Mouse (Mus musculus) limb, embryonic 15.5 days (tissue): ENCODE measurements at regions not wholly inside any gene's neighbourhood (a gene's known extent, or its start where the extent isn't known, plus 50 kb on each side); places are given as distances from the start of the nearest gene placed in this dataset.
A peak's percentile ranks its signal among the peaks of the same experiment; 100 is the strongest.

Source experiments
- ATAC-seq: fragments of 200-750 bp; cut with Nextera tagmentation; 2 replicates; pipeline ENCODE4 v1.8.0; 2017; ENCODE audit warnings: low read depth, moderate TSS enrichment; ENCODE audit not compliant: insufficient number of reproducible peaks, low FRiP score, low TSS enrichment
- H3K27ac ChIP-seq: fragments of 300-500 bp; sonication (generic); 2 replicates; pipeline ENCODE4 v1.5.1; 2015; ENCODE audit warnings: moderate library complexity, mild to moderate bottlenecking, inconsistent platforms
- H3K27me3 ChIP-seq: fragments of 300-500 bp; sonication (generic); 2 replicates; pipeline ENCODE4 v1.6.1; 2015; ENCODE audit warnings: inconsistent platforms
- H3K36me3 ChIP-seq: fragments of 300-500 bp; sonication (generic); 2 replicates; pipeline ENCODE4 v1.6.1; 2015; ENCODE audit warnings: inconsistent platforms
- H3K4me1 ChIP-seq: fragments of 300-500 bp; sonication (generic); 2 replicates; pipeline ENCODE4 v1.6.1; 2015; ENCODE audit warnings: inconsistent platforms
- H3K4me2 ChIP-seq: fragments of 300-500 bp; sonication (generic); 2 replicates; pipeline ENCODE4 v1.6.1; 2015; ENCODE audit warnings: mild to moderate bottlenecking, inconsistent platforms
- H3K4me3 ChIP-seq: fragments of 300-500 bp; sonication (generic); 2 replicates; pipeline ENCODE4 v1.5.1; 2015; ENCODE audit warnings: mild to moderate bottlenecking, inconsistent platforms
- H3K9ac ChIP-seq: fragments of 300-500 bp; sonication (generic); 2 replicates; pipeline ENCODE4 v1.6.1; 2015; ENCODE audit warnings: inconsistent platforms
- H3K9me3 ChIP-seq: fragments of 300-500 bp; sonication (generic); 2 replicates; pipeline ENCODE4 v1.6.1; 2016; ENCODE audit warnings: inconsistent platforms
- WGBS: fragments of 180-500 bp; shearing (Covaris S2); methylation state at CpG from one replicate; pipeline ENCODE4 v1.1.7; 2015; 5-methylcytosine and 5-hydroxymethylcytosine counted together

- WGBS, result 38% methylated on average over 11 of the region's 11 CpGs
- Histone ChIP-seq H3K36me3 (no peaks in the 10 kb centered on the region), H3K27ac (peak overlapping the region; percentile 75), H3K9me3 (no peaks in the 10 kb centered on the region), H3K27me3 (no peaks in the 10 kb centered on the region), H3K4me3 (no peak overlapping the region), H3K4me2 (peak overlapping the region; percentile 7; the same call in 1 of the 2 replicates), H3K9ac (no peak overlapping the region), H3K4me1 (peaks cover 41% of the 10 kb centered on the region)
- no peak for ATAC-seq
These were observed 141.2 kb upstream of the Noct start for GRCm38 (mm10) chr3:51082831-51083575.

GRCm38 (mm10) chr3:51083583-51083982, 140.7 kb upstream of the Noct start:
- no peak for ATAC-seq
- WGBS, result 46% methylated on average over 7 of the region's 7 CpGs
- no peaks in the 10 kb centered on the region for H3K9me3 ChIP-seq
- H3K27me3 ChIP-seq, result no peaks in the 10 kb centered on the region
- no peak overlapping the region for H3K4me2 ChIP-seq
- H3K9ac ChIP-seq, result no peak overlapping the region
- H3K36me3 ChIP-seq, result no peaks in the 10 kb centered on the region
- H3K4me3 ChIP-seq, result no peak overlapping the region
- H3K27ac ChIP-seq, result peak overlapping the region; percentile 75
- H3K4me1 ChIP-seq, result peaks cover 39% of the 10 kb centered on the region

- ATAC-seq, result no peak
- H3K9me3 ChIP-seq, result no peaks in the 10 kb centered on the region
- peaks cover 27% of the 10 kb centered on the region for H3K4me1 ChIP-seq
- no peak overlapping the region for H3K4me2 ChIP-seq
- no peak overlapping the region for H3K27ac ChIP-seq
- no peak overlapping the region for H3K4me3 ChIP-seq
- no peaks in the 10 kb centered on the region for H3K27me3 ChIP-seq
- H3K9ac ChIP-seq, result no peak overlapping the region
- H3K36me3 ChIP-seq, result no peaks in the 10 kb centered on the region
- 57% methylated on average over 10 of the region's 10 CpGs for WGBS
These were observed 137.8 kb upstream of the Noct start for GRCm38 (mm10) chr3:51086441-51086849.

- ATAC-seq, result no peak
- Histone ChIP-seq H3K4me2 (no peak overlapping the region), H3K9ac (no peak overlapping the region), H3K27me3 (no peaks in the 10 kb centered on the region), H3K36me3 (no peaks in the 10 kb centered on the region), H3K9me3 (no peaks in the 10 kb centered on the region), H3K4me3 (no peak overlapping the region), H3K27ac (no peak overlapping the region), H3K4me1 (peaks cover 27% of the 10 kb centered on the region)
- WGBS, result 92% methylated on average over 4 of the region's 4 CpGs
These were observed 137.2 kb upstream of the Noct start for GRCm38 (mm10) chr3:51087076-51087475.

- no peak overlapping the region for H3K4me2 ChIP-seq
- peaks cover 9% of the 10 kb centered on the region for H3K4me1 ChIP-seq
- 47% methylated on average over 10 of the region's 10 CpGs for WGBS
- H3K4me3 ChIP-seq, result no peak overlapping the region
- no peaks in the 10 kb centered on the region for H3K9me3 ChIP-seq
- no peak overlapping the region; the same call in 1 of the 2 replicates for H3K27ac ChIP-seq
- H3K27me3 ChIP-seq, result no peaks in the 10 kb centered on the region
- no peak for ATAC-seq
- no peak overlapping the region for H3K9ac ChIP-seq
- no peaks in the 10 kb centered on the region for H3K36me3 ChIP-seq
These were observed 135.1 kb upstream of the Noct start for GRCm38 (mm10) chr3:51089036-51089669.

- Histone ChIP-seq H3K36me3 (no peaks in the 10 kb centered on the region), H3K27me3 (no peaks in the 10 kb centered on the region), H3K9ac (no peak overlapping the region), H3K4me1 (peaks cover 13% of the 10 kb centered on the region), H3K9me3 (no peaks in the 10 kb centered on the region), H3K4me3 (no peak overlapping the region), H3K4me2 (no peak overlapping the region), H3K27ac (no peak overlapping the region)
- no peak for ATAC-seq
- 69% methylated on average over 4 of the region's 4 CpGs for WGBS
These were observed 132.8 kb upstream of the Noct start for GRCm38 (mm10) chr3:51091478-51091877.

GRCm38 (mm10) chr3:51092079-51093028, 131.9 kb upstream of the Noct start:
- H3K4me3 ChIP-seq, result no peak overlapping the region
- no peak overlapping the region for H3K27ac ChIP-seq
- no peaks in the 10 kb centered on the region for H3K9me3 ChIP-seq
- ATAC-seq, result no peak
- peaks cover 15% of the 10 kb centered on the region for H3K4me1 ChIP-seq
- H3K27me3 ChIP-seq, result no peaks in the 10 kb centered on the region
- H3K36me3 ChIP-seq, result no peaks in the 10 kb centered on the region
- H3K9ac ChIP-seq, result no peak overlapping the region
- 78% methylated on average over 12 of the region's 12 CpGs for WGBS
- H3K4me2 ChIP-seq, result no peak overlapping the region

GRCm38 (mm10) chr3:51095847-51096447, 128.3 kb upstream of the Noct start:
- H3K36me3 ChIP-seq, result no peaks in the 10 kb centered on the region
- H3K27me3 ChIP-seq, result no peaks in the 10 kb centered on the region
- peak overlapping the region; percentile 5; the same call in 1 of the 2 replicates for H3K4me2 ChIP-seq
- 28% methylated on average over 14 of the region's 14 CpGs for WGBS
- no peak overlapping the region for H3K4me3 ChIP-seq
- peak overlapping the region; percentile 50; the same call in 1 of the 2 replicates for H3K27ac ChIP-seq
- H3K4me1 ChIP-seq, result peaks cover 10% of the 10 kb centered on the region
- H3K9ac ChIP-seq, result no peak overlapping the region
- ATAC-seq, result no peak
- no peaks in the 10 kb centered on the region for H3K9me3 ChIP-seq

GRCm38 (mm10) chr3:51096545-51096944, 127.7 kb upstream of the Noct start:
- no peaks in the 10 kb centered on the region for H3K9me3 ChIP-seq
- H3K4me3 ChIP-seq, result no peak overlapping the region
- H3K27ac ChIP-seq, result no peak overlapping the region
- no peak for ATAC-seq
- H3K4me2 ChIP-seq, result 0 out of 2 replicates have a peak overlapping the region, but pooled peaks have one; percentile 5
- 17% methylated on average over 6 of the region's 6 CpGs for WGBS
- peaks cover 10% of the 10 kb centered on the region for H3K4me1 ChIP-seq
- no peak overlapping the region for H3K9ac ChIP-seq
- no peaks in the 10 kb centered on the region for H3K27me3 ChIP-seq
- no peaks in the 10 kb centered on the region for H3K36me3 ChIP-seq

- H3K9ac ChIP-seq, result no peak overlapping the region
- no peak for ATAC-seq
- WGBS, result 83% methylated on average over 10 of the region's 10 CpGs
- H3K4me3 ChIP-seq, result no peak overlapping the region
- no peaks in the 10 kb centered on the region for H3K9me3 ChIP-seq
- H3K27ac ChIP-seq, result no peak overlapping the region
- H3K4me2 ChIP-seq, result no peak overlapping the region
- H3K36me3 ChIP-seq, result no peaks in the 10 kb centered on the region
- no peaks in the 10 kb centered on the region for H3K27me3 ChIP-seq
- H3K4me1 ChIP-seq, result peaks cover 10% of the 10 kb centered on the region
These were observed 126.9 kb upstream of the Noct start for GRCm38 (mm10) chr3:51097362-51097761.

GRCm38 (mm10) chr3:51099966-51100365, 124.3 kb upstream of the Noct start:
- Histone ChIP-seq H3K27me3 (no peaks in the 10 kb centered on the region), H3K9me3 (no peaks in the 10 kb centered on the region), H3K4me3 (no peak overlapping the region), H3K36me3 (no peaks in the 10 kb centered on the region), H3K4me2 (no peak overlapping the region), H3K9ac (no peak overlapping the region), H3K4me1 (peaks cover 10% of the 10 kb centered on the region), H3K27ac (no peak overlapping the region)
- ATAC-seq, result no peak
- WGBS, result 79% methylated on average over 7 of the region's 7 CpGs
